Mouse (Mus musculus) activated CD4-positive, CD25-positive, alpha-beta regulatory T cell, adult 4 months (primary cell): ENCODE data around the gene Fanci. TPM values are rescaled to one million over a fixed set of nuclear protein-coding genes. Genes with fewer than 3 reads are reported as not detected.

Source experiments
- polyA plus RNA-seq, 2 experiments: library from polyadenylated mRNA; unstranded; fragments of 100-300 nt; shearing (Covaris generic); gene quantifications; one replicate each; pipeline ENCODE4 v1.2.1; 2017

The Fanci gene
- polyA plus RNA-seq, 2 experiments from 2014 or later = 5.0 to 6.4 TPM

Other genes with a start within 250 kb of the Fanci start
- 10 to 100 TPM; 21.9 to 23.7 TPM for gene Mfge8, start 242.9 kb upstream of the Fanci start, polyA plus RNA-seq
- gene Abhd2, start 118.7 kb upstream of the Fanci start, polyA plus RNA-seq = 10 to 100 TPM; 16.9 to 27.7 TPM
- gene Rlbp1, start 4.9 kb upstream of the Fanci start, polyA plus RNA-seq = under 1 TPM in 1 of 2 experiments, not detected in 1; 0.54 TPM
- 10 to 100 TPM; 22.5 to 23.1 TPM for gene Polg, start 74.4 kb downstream of the Fanci start, polyA plus RNA-seq
- gene Rhcg, start 225.7 kb downstream of the Fanci start, polyA plus RNA-seq = not detected